Comparison of ENCODE assay signal across 9 mouse cellular contexts in the genomic region with DNA sequence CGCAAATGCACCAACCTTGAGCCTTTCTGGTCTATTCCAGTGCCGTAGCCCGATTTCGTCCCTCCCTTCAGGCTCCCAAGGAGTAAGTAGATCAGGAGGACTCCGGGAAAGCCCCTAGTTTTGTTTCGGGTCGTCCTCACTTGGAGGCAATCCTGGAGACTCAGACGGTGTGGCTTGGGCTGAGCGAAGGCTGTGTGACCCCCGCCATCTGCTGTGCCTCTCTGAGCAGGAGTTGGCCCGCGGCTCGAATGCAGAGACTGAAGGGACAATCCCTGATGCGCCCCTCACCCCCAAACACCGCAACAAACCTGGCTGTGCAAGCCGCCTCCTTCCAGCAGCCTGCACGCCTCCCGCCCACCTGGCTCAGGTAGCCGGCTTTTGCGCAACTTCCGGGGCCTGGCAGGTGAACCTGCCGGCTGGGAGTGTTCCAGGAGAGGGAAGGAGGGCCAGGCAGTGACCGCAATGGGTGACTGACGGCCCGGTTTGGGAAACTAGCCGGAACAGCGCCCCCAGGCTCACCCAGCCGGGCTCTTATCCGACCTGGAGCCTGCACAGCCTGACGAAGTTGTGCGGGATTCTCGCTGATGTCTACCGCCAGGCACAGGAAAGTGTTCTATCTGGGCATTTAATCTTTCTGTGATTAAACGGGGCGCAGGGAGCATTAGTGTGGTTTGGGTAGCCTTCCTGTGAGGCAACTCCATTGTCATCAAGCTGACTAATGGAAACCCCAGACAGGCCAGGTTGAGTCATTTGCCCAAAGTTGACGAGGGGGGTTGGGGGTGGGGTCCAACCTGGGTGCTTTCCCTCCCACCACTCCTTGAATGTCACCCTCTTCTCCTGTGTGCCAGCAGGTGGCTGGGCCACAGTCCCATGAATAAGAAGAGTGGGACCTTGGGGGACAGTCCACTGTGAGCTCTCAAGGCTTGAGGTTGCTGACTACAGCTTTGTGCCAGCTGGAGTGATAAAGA. TPM values are rescaled to one million over a fixed set of nuclear protein-coding genes. Genes with fewer than 3 reads are reported as not detected.
DNase-seq lines count a peak whose midpoint lies in the region; ATAC-seq and TF ChIP-seq lines count a peak whose summit lies in the region.
"Had no signal": no experiment of that assay in that cellular context is flagged by ENCODE, and none has a peak within 500 bp of the region (broad histone marks: within the 10 kb centered on the region; RNA-seq: fewer than 3 reads in every experiment).

No protein-coding gene starts in this region.

- DNase-seq in cerebellum, adult 11-12 months = peak; percentile 60
- DNase-seq in cerebellum, postnatal 4 days (ENCODE audit: low spot score in 2 of 2) = no peak
- DNase-seq in Patski (ENCODE audit: low read depth, low spot score) = no peak
- peak; percentile 83 for DNase-seq in kidney, postnatal 14 days
- peak; percentile 30 to 47 for DNase-seq in thymus, postnatal 36 days
- no peak for DNase-seq in layer of hippocampus, adult 11-12 months (ENCODE audit: low spot score)

- H3K36me3 ChIP-seq in forebrain, embryonic 15.5 days = no peaks in the 10 kb centered on the region

- H3K9me3 ChIP-seq in forebrain, embryonic 15.5 days = no peaks in the 10 kb centered on the region
- H3K9me3 ChIP-seq: G1E had no signal

- H3K4me2 ChIP-seq in forebrain, embryonic 15.5 days (replicated peaks) = peak overlapping the region; percentile 55

- H3K9ac ChIP-seq in forebrain, embryonic 15.5 days (replicated peaks) = peak overlapping the region; percentile 42

- H3K4me3 ChIP-seq in forebrain, embryonic 15.5 days = peak overlapping the region; percentile 35

- no peak for TF ChIP-seq CTCF in Patski (IDR thresholded peaks at IDR 0.05)

- H3K27me3 ChIP-seq in Patski = no peaks in the 10 kb centered on the region
- H3K27me3 ChIP-seq in forebrain, embryonic 15.5 days = no peaks in the 10 kb centered on the region

- in situ Hi-C loops in Patski (cut with MboI; ENCODE audit: low pct_unique_long_range_greater_than_20kb) = no loop called here

- peaks cover 68% of the 10 kb centered on the region for H3K4me1 ChIP-seq in forebrain, embryonic 15.5 days

- POLR2A ChIA-PET in Patski (lab: Charles Lee) = interaction anchor here (1.0 kb wide), 1 partner anchor 79 kb away, joined by 3 read pairs; no protein-coding TSS in a partner anchor

- H3K27ac ChIP-seq in forebrain, embryonic 15.5 days (replicated peaks) = peak overlapping the region; percentile 20; the same call in 1 of the 2 replicates

- CTCF ChIA-PET in Patski (lab: Charles Lee) = interaction anchor here (1.0 to 1.8 kb wide), 3 partner anchors 8 to 94 kb away, joined by 3 to 6 read pairs (median 5); no protein-coding TSS in a partner anchor

- WGBS in forebrain, embryonic 15.5 days = 7% methylated on average over 36 of the region's 36 CpGs

- peak; percentile 64 for ATAC-seq in Patski
- ATAC-seq in forebrain, embryonic 15.5 days (replicated peaks) = no peak
- peak; percentile 36 for ATAC-seq in megakaryocyte progenitor cell, adult 5-6 weeks (replicated peaks; ENCODE audit: poor library complexity)

RNA-seq across cellular contexts. Expression of gene Fam110a, which starts 6.1 kb away (rescaled TPM):
- polyA plus RNA-seq in Patski (2021) = 34.6 TPM
- polyA plus RNA-seq in forebrain, embryonic 15.5 days (2015; fragmentation: Nextera tagmentation; extraction: Ambion mirVana) = 71.9 and 75.2 TPM in 2 replicates
- 5.6 and 8.2 TPM in 2 replicates for total RNA-seq in megakaryocyte progenitor cell, adult 5-6 weeks (2015)
- 3.8 and 4.6 TPM in 2 replicates for total RNA-seq in megakaryocyte progenitor cell, adult 5-6 weeks (2017)

RNA-seq across cellular contexts. Expression of gene Slc52a3, which starts 22.4 kb away (rescaled TPM):
- 0.03 TPM for polyA plus RNA-seq in Patski (2021)
- polyA plus RNA-seq in forebrain, embryonic 15.5 days (2015; fragmentation: Nextera tagmentation; extraction: Ambion mirVana) = 0.84 and 1.3 TPM in 2 replicates
- 0.22 TPM in 1 of 2 replicates, not detected in the other for total RNA-seq in megakaryocyte progenitor cell, adult 5-6 weeks (2015)
- total RNA-seq in megakaryocyte progenitor cell, adult 5-6 weeks (2017) = 0.12 TPM in 1 of 2 replicates, not detected in the other

Comparison
In these comparisons a context has a peak if more than half of its experiments do, and no peak if none do; other contexts are left out.
1. DNase-seq: peak in cerebellum, adult 11-12 months (single experiment), kidney, postnatal 14 days (single experiment) and thymus, postnatal 36 days (2 of 2); none in cerebellum, postnatal 4 days (0 of 2), Patski (single experiment) and layer of hippocampus, adult 11-12 months (single experiment).